Mouse (Mus musculus) embryonic fibroblast, embryonic 13.5 days (primary cell): ENCODE results near the gene Fam222a.

Source experiments
- CTCF ChIP-seq: IDR thresholded peaks from 2 replicates; pipeline ENCODE4 v1.5.1; 2011; ENCODE audit warnings: mild to moderate bottlenecking, control low read depth, low read length, moderate library complexity, borderline replicate concordance; ENCODE audit not compliant: insufficient read depth
- POLR2A ChIP-seq: IDR thresholded peaks from 2 replicates; pipeline ENCODE4 v1.6.1; 2011; ENCODE audit warnings: low read depth, mild to moderate bottlenecking, control low read depth, low read length, moderate library complexity

- TF ChIP-seq CTCF = no peak; the same call in 1 of the 2 replicates
- TF ChIP-seq POLR2A = no peak
Observed at GRCm38 (mm10) chr5:114611968-114612608, 44.3 kb downstream of the Fam222a start.
